Mouse (Mus musculus) MEL-GATA-1-ER (cell line): ENCODE measurements at regions not wholly inside any gene's neighbourhood (a gene's known extent, or its start where the extent isn't known, plus 50 kb on each side); places are given as distances from the start of the nearest gene placed in this dataset.

ENCODE experiments used
- DNase-seq: peaks from one replicate; pipeline ENCODE4 v3.0.0-alpha.2; 2012; ENCODE audit warnings: low read depth; ENCODE audit errors: extremely low read depth

DNA sequence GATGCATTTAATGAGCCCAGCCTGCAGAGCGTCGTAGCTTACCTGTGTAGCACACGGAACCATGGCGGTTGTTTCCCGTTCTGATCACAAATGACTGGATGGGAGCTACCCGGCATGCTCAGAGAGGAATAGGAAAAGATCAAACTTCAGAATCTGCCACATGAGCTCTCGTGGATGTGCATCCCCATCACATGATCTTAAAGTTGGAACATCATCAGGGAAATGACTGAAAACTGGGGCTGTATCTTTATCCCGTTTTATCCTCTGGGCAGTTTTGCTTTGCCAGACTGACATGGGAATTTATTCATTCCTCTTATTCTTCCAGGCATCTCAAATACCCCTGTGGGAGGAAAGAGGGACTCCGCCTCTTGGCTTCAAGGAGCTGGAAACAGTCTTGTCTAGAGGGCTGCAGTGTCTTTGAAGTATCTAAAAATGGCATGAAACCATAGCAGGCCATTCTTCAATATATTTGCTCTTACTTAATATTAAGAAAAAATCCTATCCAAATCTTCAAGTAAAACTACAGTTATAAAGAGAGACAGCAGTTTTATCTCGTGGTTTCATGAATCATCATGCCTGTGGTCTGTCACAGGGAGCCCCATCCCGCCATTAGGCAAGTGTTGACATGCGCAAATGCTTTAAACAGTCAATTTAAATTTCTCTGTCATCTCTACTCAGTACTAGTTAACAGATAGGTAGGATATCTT lies 339.4 kb downstream of the Foxo1 start:
- no peak for DNase-seq

DNA sequence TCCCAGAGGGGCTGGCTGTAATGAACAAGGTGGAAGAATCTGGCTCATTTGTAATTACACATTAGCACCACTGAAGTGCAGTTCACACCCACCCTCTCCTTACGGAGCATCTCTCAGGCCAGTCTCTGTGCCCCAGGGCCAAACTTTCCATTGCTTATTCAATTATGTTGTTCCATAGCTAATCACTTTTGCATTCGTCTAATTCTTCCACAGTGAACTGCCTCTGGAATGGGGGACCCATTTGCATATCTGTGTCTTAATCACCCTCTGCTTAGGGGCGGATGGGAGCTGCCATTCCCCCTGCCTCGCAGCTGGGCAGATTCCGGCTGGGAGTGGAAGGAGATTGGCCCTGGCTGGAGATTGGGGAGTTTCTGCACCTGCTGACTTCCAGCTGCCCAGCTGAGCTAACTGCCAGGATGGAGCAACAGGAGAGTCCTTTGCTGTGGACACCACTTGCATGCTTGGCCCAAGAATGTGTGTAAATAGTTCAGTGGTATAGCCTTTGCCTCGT lies 337.2 kb downstream of the Foxo1 start:
- no peak for DNase-seq

DNA sequence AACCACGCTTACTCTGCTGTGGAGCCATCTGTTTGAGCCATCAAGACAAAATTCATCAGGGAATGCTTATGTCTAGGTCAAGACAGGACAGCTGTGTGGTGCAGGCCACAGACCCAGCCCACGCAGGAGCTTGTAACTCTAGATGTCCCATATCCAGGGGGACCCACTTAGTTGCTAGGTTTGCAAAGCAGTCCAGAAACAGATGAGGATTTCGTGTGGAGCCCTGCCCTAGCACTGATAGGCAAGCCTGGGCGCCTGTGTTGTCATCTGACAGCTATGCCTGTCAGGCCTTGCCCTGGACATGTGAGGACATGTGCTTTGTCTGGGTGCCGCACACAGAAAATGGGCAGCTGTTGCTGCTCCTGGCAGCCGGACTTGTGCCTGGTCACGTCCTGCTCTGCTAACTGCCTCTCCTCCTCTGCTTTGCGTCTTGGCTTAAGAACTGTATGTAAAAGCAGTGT lies 335.1 kb downstream of the Foxo1 start:
- DNase-seq: no peak

DNA sequence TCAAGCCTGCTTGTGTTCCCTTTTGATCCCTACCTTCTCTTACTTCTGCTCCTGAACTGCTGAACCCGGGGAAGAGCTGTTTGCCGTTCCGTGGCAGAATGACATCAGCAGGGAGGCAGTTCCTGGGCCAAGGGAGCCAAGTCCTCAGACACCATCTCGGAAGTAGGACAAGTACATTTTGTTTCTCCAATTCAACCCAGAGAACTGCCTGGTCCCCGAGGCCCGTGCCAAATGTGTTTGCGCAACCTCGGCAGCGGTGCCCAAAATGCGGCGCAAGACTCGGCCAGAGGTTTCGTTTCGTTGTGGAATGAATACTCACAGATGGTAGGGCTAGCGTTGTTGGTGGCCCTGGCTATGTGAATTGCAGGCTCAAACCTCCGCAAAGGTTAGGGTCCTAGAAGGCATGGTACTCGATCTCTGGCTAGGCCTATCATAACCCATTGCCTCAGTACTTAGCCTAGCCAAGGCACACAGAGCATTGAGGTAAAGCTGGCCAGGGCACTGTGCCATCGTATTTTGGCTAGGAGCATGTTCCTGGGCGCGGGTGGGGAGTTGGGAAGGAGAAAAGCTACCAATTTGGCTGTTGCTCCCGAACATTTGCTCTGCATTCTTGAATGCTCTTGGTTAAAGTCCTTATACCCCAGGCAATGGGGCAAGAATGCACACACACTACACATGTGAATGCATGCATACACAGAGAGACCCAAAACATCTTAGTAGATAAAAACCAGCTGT lies 333.0 kb downstream of the Foxo1 start:
- DNase-seq: no peak

DNA sequence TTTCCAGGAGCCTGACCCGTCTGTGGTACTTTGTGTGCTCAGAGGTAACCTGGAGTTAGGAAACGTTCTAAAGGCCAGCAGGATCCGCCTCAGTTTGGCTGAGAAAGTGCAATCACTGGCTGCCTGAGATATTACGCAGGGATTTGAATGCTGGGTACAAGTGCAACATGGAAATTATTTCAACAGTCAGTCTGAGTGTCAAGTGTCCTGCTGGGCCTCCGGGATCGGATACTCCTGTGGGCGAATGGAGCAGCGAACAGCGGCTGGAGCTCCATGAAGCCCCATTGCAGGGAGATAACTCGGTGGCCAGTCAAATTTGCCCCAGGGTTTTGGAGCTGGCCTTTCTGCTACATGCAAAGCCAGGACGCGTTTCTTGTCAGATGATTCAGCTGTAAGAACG lies 332.4 kb downstream of the Foxo1 start:
- no peak for DNase-seq

DNA sequence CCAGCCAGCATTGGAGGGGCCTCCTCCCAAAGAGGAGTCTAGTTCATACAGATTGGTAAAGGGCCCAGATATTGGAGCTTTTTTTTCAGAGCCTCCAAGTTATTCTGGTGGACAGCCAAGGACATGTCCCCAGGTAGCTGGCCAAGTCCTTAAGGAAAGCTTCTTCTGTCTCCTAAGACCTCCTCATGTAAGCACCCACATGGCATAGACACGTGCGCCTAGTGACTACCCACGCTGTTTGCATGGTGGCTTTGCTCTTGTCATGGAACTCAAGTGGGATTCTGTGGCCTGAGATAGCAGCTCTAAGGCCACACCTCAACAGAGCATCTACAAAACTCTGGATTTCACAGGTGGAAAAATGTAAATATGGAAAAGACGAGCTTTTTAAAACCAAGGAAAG lies 332.0 kb downstream of the Foxo1 start:
- DNase-seq: no peak

DNA sequence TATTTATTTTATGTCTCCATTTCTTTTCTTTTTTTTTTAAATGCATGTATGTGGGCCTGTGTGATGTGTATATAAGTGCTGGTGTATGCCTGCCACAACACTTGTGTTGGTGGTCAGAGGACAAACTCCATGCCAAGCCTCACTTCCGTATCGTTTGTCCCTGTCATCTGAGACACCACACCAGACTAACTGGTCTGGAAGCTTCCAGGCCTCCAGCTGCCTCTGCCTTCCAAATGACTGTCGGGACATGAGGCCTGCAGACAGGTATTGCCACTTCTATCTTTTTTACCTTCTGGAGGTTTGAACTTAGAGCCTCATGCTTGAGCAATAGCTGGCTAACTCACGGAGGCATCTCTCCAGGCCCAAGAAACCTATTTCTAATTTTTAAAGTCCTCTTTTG lies 318.3 kb downstream of the Foxo1 start:
- DNase-seq: no peak

DNA sequence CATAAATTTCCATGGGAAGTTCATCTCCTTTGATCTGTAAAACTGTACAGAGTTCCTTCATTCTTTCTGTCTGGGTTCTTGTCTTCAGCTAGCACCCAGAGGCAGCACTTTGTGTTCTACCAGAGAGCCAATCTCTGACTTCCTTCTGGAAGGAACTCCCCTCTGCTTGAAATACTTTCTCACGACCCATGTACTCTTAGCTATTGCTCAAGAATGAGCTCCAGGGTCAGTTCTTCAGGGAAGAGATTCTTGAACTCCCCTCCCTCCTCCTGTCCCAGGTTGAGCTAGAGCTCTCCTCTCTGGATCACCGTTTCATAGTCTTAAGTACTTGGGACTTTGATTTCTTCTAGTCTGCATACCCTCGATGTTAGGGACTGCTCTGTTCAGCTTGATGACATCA lies 311.8 kb downstream of the Foxo1 start:
- DNase-seq: no peak

DNA sequence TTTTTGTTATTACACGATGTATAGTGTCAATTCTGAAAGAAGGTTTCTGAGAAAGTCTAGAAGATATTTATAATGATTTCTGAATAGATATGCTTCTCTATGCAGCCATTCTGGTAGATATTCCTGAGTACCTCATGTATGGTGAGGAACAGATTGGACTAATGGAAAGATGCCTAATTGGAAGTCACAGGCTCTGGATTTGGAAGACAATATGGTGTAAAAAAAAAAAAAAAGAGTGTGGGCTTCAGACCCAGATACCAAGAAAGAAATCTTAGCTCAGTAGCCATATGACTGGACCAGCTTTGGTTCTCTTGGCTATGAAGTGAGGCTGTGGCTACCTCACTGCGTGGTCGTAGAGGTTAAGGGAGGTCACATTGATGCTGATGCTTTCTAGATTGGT lies 311.0 kb downstream of the Foxo1 start:
- DNase-seq: no peak

DNA sequence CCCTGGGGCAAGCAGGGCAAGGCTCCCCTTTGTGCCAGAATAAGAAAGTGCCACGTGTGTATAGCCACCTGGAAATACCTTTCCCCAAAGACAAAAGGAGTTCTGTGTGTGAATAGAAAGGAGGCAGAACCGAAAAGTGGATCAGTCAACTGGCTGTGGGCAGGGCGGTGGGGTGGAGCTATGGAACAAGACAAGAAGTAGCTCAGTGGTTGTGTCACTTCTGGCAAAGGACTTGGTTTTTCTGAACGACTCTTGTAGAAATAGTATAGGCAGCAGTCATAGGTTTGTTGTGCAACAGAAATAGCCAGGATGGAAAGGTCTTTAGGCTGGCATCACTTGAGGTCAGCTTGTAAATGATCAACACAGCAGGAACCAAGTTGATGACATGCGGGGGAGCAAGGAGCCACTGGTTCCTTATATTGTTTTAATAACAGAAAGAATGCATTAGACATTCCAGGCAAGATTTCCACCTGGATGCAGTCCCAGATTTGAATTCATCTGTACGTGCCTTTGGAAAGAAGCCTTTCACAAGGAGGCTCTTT lies 308.6 kb downstream of the Foxo1 start:
- no peak for DNase-seq

DNA sequence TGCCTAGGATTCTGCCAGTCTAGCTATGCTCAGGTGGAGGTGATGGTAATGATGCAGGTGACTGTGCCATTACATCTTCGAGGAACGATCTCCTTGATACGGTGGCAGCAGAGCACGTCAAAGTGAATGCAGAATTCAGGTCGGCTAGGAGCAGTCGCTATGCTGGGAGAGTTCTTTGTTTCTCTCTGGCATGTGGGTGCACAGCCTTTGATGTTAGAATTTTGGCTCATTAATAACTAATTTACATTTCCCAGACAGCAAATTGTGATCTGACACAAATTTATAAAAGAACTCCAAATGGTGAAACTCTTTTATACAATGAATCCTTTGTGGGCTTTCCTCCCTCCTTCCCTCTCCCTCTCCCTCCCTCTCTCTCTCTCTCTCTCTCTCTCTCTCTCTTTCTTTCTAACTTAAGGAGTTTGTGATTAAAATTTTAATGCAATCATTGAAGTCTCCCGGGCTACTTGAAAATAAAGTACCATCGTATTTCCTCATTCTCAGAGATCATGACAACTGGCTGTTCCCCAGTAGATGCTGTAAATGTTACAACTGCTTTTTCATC lies 307.2 kb downstream of the Foxo1 start:
- DNase-seq: no peak

DNA sequence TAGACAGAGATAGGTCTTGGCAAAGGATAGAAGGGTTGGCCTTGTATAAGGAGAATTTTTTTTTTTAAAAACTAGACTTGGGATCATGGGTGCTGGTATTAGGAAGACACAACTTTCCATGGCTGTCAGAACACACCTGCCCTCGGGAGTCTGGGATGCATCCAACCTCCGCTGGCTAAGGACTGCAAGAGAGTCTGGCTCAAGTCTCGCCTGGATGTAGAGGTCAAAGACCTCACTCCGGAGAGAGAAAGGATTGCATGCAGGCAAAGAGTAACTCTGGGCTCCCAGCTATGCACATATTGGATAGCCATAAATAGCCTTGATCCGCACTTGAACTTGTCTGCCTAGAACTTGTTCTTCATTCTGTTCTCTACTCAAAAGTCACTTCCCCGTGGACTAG lies 306.2 kb downstream of the Foxo1 start:
- DNase-seq: no peak

DNA sequence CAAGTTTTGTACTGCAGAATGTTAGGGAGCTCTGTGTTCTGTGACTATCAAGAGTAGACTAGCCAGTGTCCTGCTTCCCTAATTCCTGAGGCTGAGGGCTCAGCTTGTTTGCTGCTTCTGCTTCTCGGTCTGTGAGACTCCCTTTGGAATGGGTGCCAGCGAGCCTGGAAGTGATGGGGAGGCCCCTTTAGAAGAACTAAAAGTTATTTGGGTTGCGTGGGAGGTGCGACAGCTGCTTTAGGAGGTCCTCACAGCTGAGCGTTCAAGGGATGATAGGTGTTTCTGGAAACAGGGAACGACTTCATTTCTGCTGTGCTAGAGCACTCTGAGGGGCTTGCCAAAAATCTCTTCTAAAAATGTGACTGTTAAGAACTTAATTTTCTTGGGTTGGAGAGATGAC lies 305.7 kb downstream of the Foxo1 start:
- DNase-seq: no peak

DNA sequence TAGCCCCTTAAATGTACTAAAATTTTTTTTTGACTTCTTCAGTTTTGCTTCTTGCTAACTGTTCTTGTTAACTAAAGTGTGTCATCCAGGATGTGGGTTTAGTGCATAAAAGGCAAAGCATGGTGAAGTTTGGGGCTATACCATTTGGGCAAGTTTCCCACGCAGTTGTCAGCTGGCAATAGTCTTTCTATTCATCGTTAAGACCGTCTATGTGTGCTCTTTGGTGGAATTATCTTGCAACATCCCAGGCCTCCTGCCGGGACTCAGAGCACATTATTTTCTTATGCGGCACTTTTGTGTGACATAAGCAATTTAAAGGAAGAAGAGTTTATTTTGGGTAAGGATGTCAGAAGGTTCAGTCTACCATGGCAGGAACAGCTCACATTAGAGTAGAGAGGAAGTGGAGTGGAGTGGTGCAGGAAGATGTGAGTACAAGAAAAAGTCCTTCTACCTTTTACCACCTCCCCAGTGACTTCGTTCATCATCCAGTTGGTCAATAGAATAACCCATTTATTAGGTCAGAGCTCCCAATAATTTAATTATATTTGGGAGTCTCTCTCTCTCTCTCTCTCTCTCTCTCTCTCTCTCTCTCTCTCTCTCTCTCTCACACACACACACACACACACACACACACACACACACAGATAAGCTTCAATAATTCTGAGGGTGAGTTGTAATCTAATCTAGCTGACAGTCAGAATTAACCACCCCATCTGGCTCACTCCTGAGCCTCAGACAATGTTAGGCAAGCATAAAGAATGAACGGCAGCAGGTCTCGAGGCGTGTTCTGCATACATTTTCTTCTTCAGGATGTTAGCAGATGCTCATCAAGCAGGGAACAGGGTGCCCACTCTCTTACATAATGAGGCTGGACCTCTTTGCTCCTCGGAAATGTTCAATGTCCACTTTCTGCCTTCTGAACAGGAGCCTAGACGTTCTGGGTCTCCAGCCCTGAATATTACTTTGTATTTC lies 304.7 kb downstream of the Foxo1 start:
- DNase-seq: no peak

DNA sequence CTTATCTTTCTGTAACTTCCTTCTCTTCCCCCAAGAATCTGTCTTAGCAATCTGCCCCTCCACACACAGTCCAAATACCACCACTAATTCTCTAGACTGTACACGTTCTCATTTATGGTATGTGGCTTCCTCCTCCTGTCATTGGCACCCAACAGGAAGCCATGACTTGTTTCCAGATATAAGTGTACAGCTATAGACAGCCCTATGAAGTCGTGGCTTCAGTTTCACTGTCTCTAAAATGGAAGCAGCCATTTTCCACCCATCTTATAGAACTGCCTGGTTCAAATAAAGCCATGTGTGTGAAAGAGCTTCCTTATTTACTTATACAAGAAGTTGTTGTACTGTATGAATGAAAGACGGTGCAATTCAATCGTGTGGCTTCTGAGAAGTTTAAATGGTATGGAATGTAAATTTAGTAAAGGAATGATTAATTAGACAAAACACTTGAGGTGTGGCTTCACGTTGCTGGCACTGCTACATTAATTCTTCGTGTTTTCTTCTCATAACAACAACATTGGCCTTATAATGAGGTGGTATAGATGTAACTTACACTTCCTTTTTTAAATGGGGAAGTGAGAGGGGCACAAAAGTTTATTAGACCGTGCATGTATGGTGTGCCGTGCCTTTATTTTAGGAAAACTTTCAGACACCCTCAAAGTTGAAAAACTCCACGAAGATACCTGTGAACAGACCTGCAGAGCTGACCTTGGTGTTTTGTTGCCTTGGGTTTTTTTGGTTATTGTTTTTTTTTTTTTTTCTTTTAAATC lies 299.7 kb downstream of the Foxo1 start:
- DNase-seq: no peak

DNA sequence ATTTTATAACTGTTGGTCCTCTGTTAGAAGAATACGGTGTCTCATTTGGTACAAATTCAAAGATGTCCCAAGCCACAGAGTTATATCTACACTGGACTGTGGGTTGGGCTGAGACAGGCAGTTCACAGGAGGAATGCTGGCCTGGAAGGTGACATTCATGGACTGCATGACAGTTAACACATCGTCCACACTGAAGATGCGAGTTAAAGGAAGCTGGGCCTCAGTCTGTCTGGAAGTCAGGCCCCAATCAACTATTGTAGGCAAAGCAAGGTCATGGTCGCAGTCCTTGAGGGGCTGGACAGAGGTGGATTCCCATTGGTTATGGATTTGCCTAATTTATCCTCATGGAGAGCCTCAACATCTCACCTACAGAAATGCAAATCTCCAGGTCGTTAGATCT lies 295.5 kb downstream of the Foxo1 start:
- DNase-seq: no peak

DNA sequence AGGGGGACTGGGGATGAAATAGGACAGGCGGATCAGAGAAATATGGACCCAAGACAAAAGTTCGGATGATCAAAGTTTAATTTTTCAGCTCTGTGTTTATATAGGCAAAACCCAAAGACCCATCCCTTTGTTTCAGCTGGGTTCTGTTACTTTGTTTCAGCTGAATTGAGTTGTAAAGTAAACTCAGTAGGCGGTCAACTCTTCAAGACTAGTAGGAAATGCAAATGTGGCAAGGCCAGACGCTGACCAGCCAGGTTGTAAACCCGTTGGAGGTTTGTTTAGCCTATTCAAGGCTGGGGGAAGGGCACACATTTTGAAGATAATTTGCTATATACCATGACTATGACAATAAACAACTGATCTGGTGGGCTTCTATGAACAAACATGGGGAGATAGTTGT lies 294.7 kb downstream of the Foxo1 start:
- DNase-seq: no peak

DNA sequence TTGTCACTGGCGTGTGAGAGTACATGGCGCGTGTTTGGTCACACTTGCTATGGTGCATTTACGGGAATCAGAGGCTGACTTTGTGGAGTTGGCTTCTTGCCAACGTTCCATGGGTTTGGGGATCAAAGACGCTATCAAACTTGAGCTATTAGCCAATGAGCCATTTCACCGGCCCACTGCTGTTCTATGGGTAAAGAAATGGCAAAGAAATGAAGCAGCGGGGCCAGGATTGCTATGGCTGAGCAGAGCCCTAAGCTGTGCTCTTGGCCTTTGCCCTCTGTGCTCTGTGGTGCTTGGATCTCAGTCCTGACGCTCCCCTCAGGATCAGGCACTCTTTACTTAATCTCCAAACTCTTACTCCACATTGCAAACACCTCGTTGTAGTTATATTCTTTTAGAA lies 291.3 kb downstream of the Foxo1 start:
- no peak for DNase-seq

DNA sequence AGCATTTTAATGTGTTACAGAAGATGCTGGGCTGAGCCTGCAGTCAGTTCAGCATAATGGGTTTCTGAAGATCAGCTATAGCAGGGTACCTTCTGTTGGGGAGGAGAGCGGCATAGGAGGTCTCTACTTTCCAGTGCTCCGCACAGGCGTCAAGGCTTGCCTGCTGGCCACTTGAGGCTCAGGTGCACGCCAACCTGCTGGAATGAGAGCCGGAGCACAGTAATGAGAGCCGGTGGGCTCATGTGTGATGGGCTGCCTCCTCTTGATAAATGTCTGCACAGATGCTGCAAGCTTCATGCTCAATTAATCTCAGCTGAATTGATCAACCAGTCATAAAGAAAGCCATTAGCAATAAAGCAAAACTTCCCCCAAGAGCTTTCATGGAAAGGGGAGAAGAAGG lies 290.6 kb downstream of the Foxo1 start:
- DNase-seq: no peak

DNA sequence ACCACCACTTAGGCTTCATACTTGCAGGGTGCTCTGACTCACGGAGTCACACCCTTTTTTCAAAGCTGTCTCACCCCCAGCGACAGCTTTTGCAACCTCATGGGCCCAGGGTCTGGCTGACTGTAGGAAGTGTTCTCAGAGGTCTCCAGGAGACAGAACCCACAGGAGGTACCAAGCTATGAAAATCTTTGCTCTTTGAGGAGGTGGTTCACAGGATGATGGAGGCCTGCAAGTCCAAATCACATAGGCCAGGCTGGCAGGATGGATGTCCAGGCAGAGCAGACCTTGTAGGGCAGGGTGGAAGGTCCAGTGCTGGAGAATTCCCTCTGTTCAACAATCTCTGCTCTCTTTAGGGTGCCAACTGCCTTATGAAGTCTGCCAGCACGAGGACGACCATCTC lies 289.2 kb downstream of the Foxo1 start:
- no peak for DNase-seq
